Mouse (Mus musculus): Measurements from ENCODE around the gene Serpinb9g.
"Not testable (repeated sequence)": the region's sequence is repeated elsewhere in the genome, so short reads cannot be mapped to it uniquely, and the experiment has no call there.

Serpinb9g gene

GRCm38 (mm10) chr13:33484490-33484889, at the start of gene Serpinb9g:
Serpinb9g (plus strand) TSS chr13:33484790.
- DNase-seq, result not testable (repeated sequence)

GRCm38 (mm10) chr13:33483872-33484271, 718 bp upstream of the Serpinb9g start:
- not testable (repeated sequence) for DNase-seq

GRCm38 (mm10) chr13:33524629-33525028, 40.0 kb downstream of the Serpinb9g start:
- DNase-seq, result no peak

- DNase-seq, result no peak
Measured at GRCm38 (mm10) chr13:33532814-33533213, 48.2 kb downstream of the Serpinb9g start.
